Mouse (Mus musculus) neural tube, embryonic 15.5 days (tissue): ENCODE results near the gene Ttc29. TPM values are rescaled to one million over a fixed set of nuclear protein-coding genes. Genes with fewer than 3 reads are reported as not detected.

ENCODE experiments used
- ATAC-seq: fragments of 200-750 bp; cut with Nextera tagmentation; 2 replicates; pipeline ENCODE4 v1.8.0; 2017; ENCODE audit warnings: mild to moderate bottlenecking, moderate TSS enrichment, moderate library complexity; ENCODE audit not compliant: low FRiP score
- H3K27ac ChIP-seq: fragments of 300-500 bp; sonication (generic); replicated peaks from 2 replicates; pipeline ENCODE4 v1.5.1; 2015; ENCODE audit warnings: mild to moderate bottlenecking, inconsistent platforms
- H3K27me3 ChIP-seq: fragments of 300-500 bp; sonication (generic); replicated peaks from 2 replicates; pipeline ENCODE4 v1.6.1; 2015; ENCODE audit warnings: inconsistent platforms
- H3K36me3 ChIP-seq: fragments of 300-500 bp; sonication (generic); 2 replicates; pipeline ENCODE4 v1.6.1; 2015; ENCODE audit warnings: inconsistent platforms
- H3K4me1 ChIP-seq: fragments of 300-500 bp; sonication (generic); 2 replicates; pipeline ENCODE4 v1.6.1; 2015; ENCODE audit warnings: inconsistent platforms
- H3K4me2 ChIP-seq: fragments of 300-500 bp; sonication (generic); 2 replicates; pipeline ENCODE4 v1.6.1; 2015; ENCODE audit warnings: inconsistent platforms, mild to moderate bottlenecking, moderate library complexity
- H3K4me3 ChIP-seq: fragments of 300-500 bp; sonication (generic); replicated peaks from 2 replicates; pipeline ENCODE4 v1.5.1; 2015; ENCODE audit warnings: mild to moderate bottlenecking, inconsistent platforms
- H3K9ac ChIP-seq: fragments of 300-500 bp; sonication (generic); replicated peaks from 2 replicates; pipeline ENCODE4 v1.6.1; 2015; ENCODE audit warnings: mild to moderate bottlenecking, inconsistent platforms
- H3K9me3 ChIP-seq: fragments of 300-500 bp; sonication (generic); replicated peaks from 2 replicates; pipeline ENCODE4 v1.6.1; 2016; ENCODE audit warnings: inconsistent platforms
- WGBS: fragments of 180-500 bp; shearing (Covaris S2); methylation state at CpG from one replicate; pipeline ENCODE4 v1.1.7; 2015; ENCODE audit warnings: mixed read lengths; 5-methylcytosine and 5-hydroxymethylcytosine counted together
- polyA plus RNA-seq: library from polyadenylated mRNA; unstranded; fragments of >200 nt; fragmentation: Nextera tagmentation; extraction: Ambion mirVana; gene quantifications from 2 replicates; pipeline ENCODE4 v1.2.1, GENCODE M21; 2015

The Ttc29 gene
- polyA plus RNA-seq, 1 experiment from 2014 or later = 0.33 TPM

- peak; percentile 82; the same call in 1 of the 2 replicates for ATAC-seq
- no peaks in the 10 kb centered on the region for H3K9me3 ChIP-seq
- H3K4me2 ChIP-seq = no peak overlapping the region
- peaks cover 2% of the 10 kb centered on the region for H3K4me1 ChIP-seq
- no peaks in the 10 kb centered on the region for H3K36me3 ChIP-seq
- H3K4me3 ChIP-seq = no peak overlapping the region
- no peaks in the 10 kb centered on the region for H3K27me3 ChIP-seq
- peak overlapping the region; percentile 60 for H3K27ac ChIP-seq
- 42% methylated on average over 11 of the region's 11 CpGs for WGBS
- H3K9ac ChIP-seq = no peak overlapping the region
Observed at GRCm38 (mm10) chr8:78340689-78341529, 127.8 kb downstream of the Ttc29 start.

DNA sequence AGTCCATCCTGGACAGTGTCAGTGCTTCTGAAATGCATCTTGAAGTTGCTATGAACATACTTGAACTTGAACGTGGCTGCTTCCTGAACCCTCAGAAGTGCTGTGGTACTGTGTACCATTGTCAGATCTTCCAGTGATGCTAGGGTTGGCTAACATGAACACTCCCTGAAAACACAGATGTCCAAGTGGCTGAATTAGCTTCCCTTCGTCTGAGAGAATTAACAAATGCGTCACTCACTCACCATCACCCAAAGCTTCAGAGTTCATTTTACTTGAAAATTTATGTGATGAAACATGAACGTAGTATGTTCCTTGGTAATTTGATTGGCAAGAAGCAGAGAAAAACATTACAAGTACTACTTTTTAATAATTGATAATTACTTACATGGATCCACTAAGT, 129.1 kb downstream of the Ttc29 start:
- 71% methylated on average over 4 of the region's 4 CpGs for WGBS
- Histone ChIP-seq H3K4me2 (no peak overlapping the region), H3K27me3 (no peaks in the 10 kb centered on the region), H3K36me3 (no peaks in the 10 kb centered on the region), H3K27ac (no peak overlapping the region), H3K9me3 (no peaks in the 10 kb centered on the region), H3K4me1 (peaks cover 9% of the 10 kb centered on the region), H3K9ac (no peak overlapping the region), H3K4me3 (no peak overlapping the region)
- ATAC-seq = no peak

GRCm38 (mm10) chr8:78344006-78344405, 130.9 kb downstream of the Ttc29 start:
- H3K4me2 ChIP-seq = no peak overlapping the region
- ATAC-seq = no peak
- H3K4me3 ChIP-seq = no peak overlapping the region
- no peak overlapping the region for H3K27ac ChIP-seq
- H3K4me1 ChIP-seq = peaks cover 9% of the 10 kb centered on the region
- WGBS = 57% methylated on average over 2 of the region's 2 CpGs
- no peaks in the 10 kb centered on the region for H3K9me3 ChIP-seq
- H3K27me3 ChIP-seq = no peaks in the 10 kb centered on the region
- H3K9ac ChIP-seq = no peak overlapping the region
- no peaks in the 10 kb centered on the region for H3K36me3 ChIP-seq

DNA sequence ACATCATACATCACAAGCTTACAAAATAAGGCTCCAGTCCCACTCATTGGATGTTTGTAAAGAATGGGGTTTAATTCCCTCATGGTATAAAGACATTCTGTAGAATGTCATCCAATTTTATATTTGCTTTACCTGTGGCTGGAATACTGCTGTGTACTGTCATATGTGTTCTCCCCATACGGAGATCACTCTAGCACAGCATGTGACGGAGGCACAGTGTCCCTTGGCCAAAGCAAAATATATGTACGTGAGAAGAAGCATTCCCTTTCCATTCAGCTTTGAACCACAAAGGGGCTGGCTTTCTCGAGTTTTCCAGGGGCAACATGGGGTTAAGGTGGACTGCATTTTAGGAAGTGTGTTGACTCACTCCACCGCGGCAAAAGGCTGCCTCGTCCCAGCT, 132.6 kb downstream of the Ttc29 start:
- 23% methylated on average over 7 of the region's 7 CpGs for WGBS
- Histone ChIP-seq H3K4me1 (peaks cover 9% of the 10 kb centered on the region), H3K9ac (no peak overlapping the region; the same call in 1 of the 2 replicates), H3K4me2 (peak overlapping the region; percentile 48), H3K27ac (no peak overlapping the region), H3K36me3 (no peaks in the 10 kb centered on the region), H3K27me3 (no peaks in the 10 kb centered on the region), H3K9me3 (no peaks in the 10 kb centered on the region), H3K4me3 (peak overlapping the region; percentile 12; the same call in 1 of the 2 replicates)
- 0 out of 2 replicates have a peak, but pooled peaks have one; percentile 42 for ATAC-seq

GRCm38 (mm10) chr8:78346131-78346621, 133.1 kb downstream of the Ttc29 start:
- Histone ChIP-seq H3K9ac (no peak overlapping the region; the same call in 1 of the 2 replicates), H3K36me3 (no peaks in the 10 kb centered on the region), H3K4me3 (peak overlapping the region; percentile 12; the same call in 1 of the 2 replicates), H3K27me3 (no peaks in the 10 kb centered on the region), H3K4me2 (peak overlapping the region; percentile 48), H3K4me1 (peaks cover 9% of the 10 kb centered on the region), H3K9me3 (no peaks in the 10 kb centered on the region), H3K27ac (no peak overlapping the region)
- peak; percentile 86 for ATAC-seq
- WGBS = 3% methylated on average over 11 of the region's 11 CpGs

GRCm38 (mm10) chr8:78353902-78354301, 140.8 kb downstream of the Ttc29 start:
- no peak for ATAC-seq
- H3K27me3 ChIP-seq = no peaks in the 10 kb centered on the region
- WGBS = 63% methylated on average over 5 of the region's 5 CpGs
- H3K27ac ChIP-seq = no peak overlapping the region
- H3K9me3 ChIP-seq = no peaks in the 10 kb centered on the region
- no peak overlapping the region for H3K4me3 ChIP-seq
- H3K4me1 ChIP-seq = no peaks in the 10 kb centered on the region
- H3K9ac ChIP-seq = no peak overlapping the region
- no peaks in the 10 kb centered on the region for H3K36me3 ChIP-seq
- H3K4me2 ChIP-seq = no peak overlapping the region

DNA sequence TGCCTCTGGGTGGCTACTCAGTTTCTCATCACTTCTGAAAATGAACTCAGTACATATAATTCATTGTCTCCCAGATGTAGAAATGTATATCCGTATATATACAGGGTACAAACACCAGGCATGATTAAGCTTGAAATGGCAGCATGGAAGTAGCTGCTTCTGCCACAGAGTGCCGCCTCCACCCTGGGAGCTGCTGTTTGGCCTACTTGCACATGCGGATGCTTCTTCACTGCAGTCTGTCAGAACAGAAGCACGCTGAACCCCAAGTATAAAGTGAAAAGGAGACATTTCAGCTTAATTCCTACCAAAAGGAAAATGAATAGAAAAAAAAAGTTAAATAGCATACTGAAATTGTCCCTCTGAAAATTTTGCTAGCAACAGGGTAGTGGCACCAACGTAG, 141.7 kb downstream of the Ttc29 start:
- Histone ChIP-seq H3K27me3 (no peaks in the 10 kb centered on the region), H3K9me3 (no peaks in the 10 kb centered on the region), H3K4me3 (no peak overlapping the region), H3K4me2 (no peak overlapping the region), H3K9ac (no peak overlapping the region), H3K27ac (no peak overlapping the region), H3K36me3 (no peaks in the 10 kb centered on the region), H3K4me1 (no peaks in the 10 kb centered on the region)
- WGBS = 92% methylated on average over 5 of the region's 5 CpGs
- ATAC-seq = no peak

- 94% methylated on average over 7 of the region's 7 CpGs for WGBS
- H3K27ac ChIP-seq = no peak overlapping the region
- no peak overlapping the region for H3K4me3 ChIP-seq
- no peaks in the 10 kb centered on the region for H3K9me3 ChIP-seq
- H3K4me1 ChIP-seq = no peaks in the 10 kb centered on the region
- H3K4me2 ChIP-seq = no peak overlapping the region
- H3K27me3 ChIP-seq = no peaks in the 10 kb centered on the region
- no peaks in the 10 kb centered on the region for H3K36me3 ChIP-seq
- ATAC-seq = no peak
- no peak overlapping the region for H3K9ac ChIP-seq
Observed at GRCm38 (mm10) chr8:78390756-78391155, 177.7 kb downstream of the Ttc29 start.

GRCm38 (mm10) chr8:78419272-78419671, 206.2 kb downstream of the Ttc29 start:
- H3K9me3 ChIP-seq = no peaks in the 10 kb centered on the region
- H3K36me3 ChIP-seq = no peaks in the 10 kb centered on the region
- H3K9ac ChIP-seq = no peak overlapping the region
- peaks cover 18% of the 10 kb centered on the region for H3K4me1 ChIP-seq
- 24% methylated on average over 4 of the region's 4 CpGs for WGBS
- H3K27me3 ChIP-seq = peaks cover 50% of the 10 kb centered on the region
- ATAC-seq = peak; percentile 17; the same call in 1 of the 2 replicates
- H3K4me2 ChIP-seq = peak overlapping the region; percentile 71
- H3K4me3 ChIP-seq = no peak overlapping the region
- no peak overlapping the region for H3K27ac ChIP-seq

DNA sequence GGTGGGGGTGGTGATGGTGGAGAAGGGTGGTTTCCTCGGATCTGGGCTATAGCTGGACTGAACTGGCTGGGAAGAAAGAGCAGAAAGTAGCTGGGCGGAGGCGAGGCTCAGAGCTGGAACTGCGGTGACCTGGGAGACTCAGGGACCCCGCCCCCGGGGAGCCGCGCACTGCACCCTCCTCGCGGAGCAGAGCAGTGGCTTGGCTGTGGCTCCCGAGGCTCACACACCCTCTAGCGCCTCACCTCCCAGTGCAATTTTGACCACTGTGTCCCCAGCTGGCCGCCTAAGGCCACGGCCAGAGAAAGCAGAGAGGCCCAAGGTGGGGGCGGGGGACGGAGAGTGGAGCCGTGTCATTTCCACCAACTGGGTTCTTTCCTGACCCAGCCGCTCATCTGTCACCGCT, 207.0 kb downstream of the Ttc29 start:
- Histone ChIP-seq H3K4me1 (peaks cover 18% of the 10 kb centered on the region), H3K9ac (0 out of 2 replicates have a peak overlapping the region, but pooled peaks have one; percentile 37)

DNA sequence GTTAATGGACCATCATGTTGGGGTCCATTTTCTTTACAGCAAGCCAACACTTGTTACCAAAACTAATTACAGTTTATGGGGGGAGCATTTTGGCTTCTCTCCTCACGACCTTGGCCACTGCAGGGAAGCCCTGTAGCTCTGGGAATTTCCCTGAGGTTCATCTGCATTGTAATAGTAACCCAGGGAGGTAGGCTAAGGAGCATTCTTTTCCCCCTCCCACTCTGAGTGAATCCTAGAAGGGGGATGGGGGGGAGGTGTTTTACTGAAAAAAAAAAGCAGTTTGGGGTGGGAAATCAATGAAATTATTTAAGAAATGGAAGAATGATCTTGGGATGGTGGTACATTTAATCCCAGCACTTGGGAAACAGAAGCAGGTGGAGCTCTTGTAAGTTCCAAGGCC, 210.8 kb downstream of the Ttc29 start:
- H3K4me2 ChIP-seq = no peak overlapping the region
- H3K4me1 ChIP-seq = peaks cover 35% of the 10 kb centered on the region
- H3K27me3 ChIP-seq = peaks cover 67% of the 10 kb centered on the region
- H3K9me3 ChIP-seq = no peaks in the 10 kb centered on the region
- no peak overlapping the region for H3K27ac ChIP-seq
- H3K4me3 ChIP-seq = no peak overlapping the region
- ATAC-seq = no peak
- 3% methylated on average over 1 of the region's 1 CpGs for WGBS
- no peaks in the 10 kb centered on the region for H3K36me3 ChIP-seq
- H3K9ac ChIP-seq = no peak overlapping the region

More for the DNA sequence above, 207.0 kb downstream of the Ttc29 start:
- H3K9me3 ChIP-seq = no peaks in the 10 kb centered on the region
- no peaks in the 10 kb centered on the region for H3K36me3 ChIP-seq
- H3K27ac ChIP-seq = no peak overlapping the region
- ATAC-seq = peak; percentile 70
- peak overlapping the region; percentile 71 for H3K4me2 ChIP-seq
- WGBS = 1% methylated on average over 16 of the region's 19 CpGs
- H3K27me3 ChIP-seq = peaks cover 56% of the 10 kb centered on the region
- peak overlapping the region; percentile 33 for H3K4me3 ChIP-seq

- ATAC-seq = peak; percentile 53; the same call in 1 of the 2 replicates
- Histone ChIP-seq H3K36me3 (no peaks in the 10 kb centered on the region), H3K27me3 (peaks cover 69% of the 10 kb centered on the region), H3K9me3 (no peaks in the 10 kb centered on the region), H3K4me3 (peak overlapping the region; percentile 18; the same call in 1 of the 2 replicates), H3K27ac (no peak overlapping the region), H3K4me1 (peaks cover 17% of the 10 kb centered on the region), H3K9ac (no peak overlapping the region), H3K4me2 (peak overlapping the region; percentile 48)
- WGBS = 1% methylated on average over 10 of the region's 10 CpGs
Observed at GRCm38 (mm10) chr8:78426455-78426854, 213.4 kb downstream of the Ttc29 start.
